In the genomic region with DNA sequence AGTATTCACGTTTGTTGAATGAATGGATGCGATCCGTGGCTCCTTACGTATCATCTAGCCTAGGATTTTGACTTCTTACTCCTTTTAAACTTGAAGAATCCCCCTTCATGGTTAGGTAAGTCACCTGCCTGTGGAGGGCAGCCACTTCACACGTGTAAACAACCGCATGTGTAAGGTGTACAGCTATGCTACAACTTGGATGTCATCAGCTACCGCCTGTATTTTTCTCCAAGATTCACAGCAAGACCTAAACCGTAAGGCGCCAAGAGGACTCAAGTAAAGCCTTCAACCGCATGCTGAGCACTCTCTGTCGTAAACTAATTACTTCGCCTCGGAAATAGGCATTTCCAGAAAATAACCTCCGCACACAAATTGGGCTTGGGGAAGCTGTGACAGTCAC, we compare ENCODE assay signal across 8 mouse cellular contexts. TPM values are rescaled to one million over a fixed set of nuclear protein-coding genes. Genes with fewer than 3 reads are reported as not detected.
A peak's percentile ranks its signal among the peaks of the same experiment; 100 is the strongest.
DNase-seq lines count a peak whose midpoint lies in the region; ATAC-seq lines count a peak whose summit lies in the region.

No protein-coding gene starts in this region.

- peaks cover 22% of the 10 kb centered on the region for H3K27me3 ChIP-seq in heart, embryonic 10.5 days (ENCODE audit: insufficient read depth, poor library complexity, severe bottlenecking)
- 0 out of 2 replicates have a peak, but pooled peaks cover 3% of the 10 kb centered on the region for H3K27me3 ChIP-seq in hindbrain, embryonic 14.5 days (ENCODE audit: control insufficient read depth, insufficient read depth, low read length)
- H3K27me3 ChIP-seq in midbrain, embryonic 14.5 days (ENCODE audit: control insufficient read depth, insufficient read depth, low read length) = peaks cover 10% of the 10 kb centered on the region

- no peaks in the 10 kb centered on the region for H3K9me3 ChIP-seq in heart, embryonic 10.5 days
- H3K9me3 ChIP-seq in hindbrain, embryonic 14.5 days (ENCODE audit: control insufficient read depth, low read length) = no peaks in the 10 kb centered on the region
- H3K9me3 ChIP-seq in midbrain, embryonic 14.5 days (ENCODE audit: control insufficient read depth, low read length) = no peaks in the 10 kb centered on the region

- intact Hi-C loops in heart, postnatal 36 days (cut with DNase I) = no loop called here
- intact Hi-C loops in left cerebral cortex, postnatal 4 days (cut with DNase I) = no loop called here

- 21% methylated on average over 14 of the region's 14 CpGs for WGBS in heart, embryonic 10.5 days
- 9% methylated on average over 14 of the region's 14 CpGs for WGBS in hindbrain, embryonic 14.5 days
- WGBS in midbrain, embryonic 14.5 days = 12% methylated on average over 14 of the region's 14 CpGs

- peaks cover 25% of the 10 kb centered on the region for H3K4me1 ChIP-seq in heart, embryonic 10.5 days
- H3K4me1 ChIP-seq in hindbrain, embryonic 14.5 days (replicated peaks; ENCODE audit: control insufficient read depth, insufficient read depth, low read length) = peaks cover 26% of the 10 kb centered on the region
- H3K4me1 ChIP-seq in midbrain, embryonic 14.5 days (ENCODE audit: control insufficient read depth, insufficient read depth, low read length) = peaks cover 25% of the 10 kb centered on the region

- ATAC-seq in hindbrain, embryonic 14.5 days (ENCODE audit: low FRiP score) = no peak
- ATAC-seq in midbrain, embryonic 14.5 days (ENCODE audit: low FRiP score, low TSS enrichment) = no peak

- peak overlapping the region; percentile 99 for H3K4me3 ChIP-seq in heart, embryonic 10.5 days
- peak overlapping the region; percentile 83 for H3K4me3 ChIP-seq in hindbrain, embryonic 14.5 days (replicated peaks; ENCODE audit: low read length)
- H3K4me3 ChIP-seq in midbrain, embryonic 14.5 days (replicated peaks; ENCODE audit: low read depth, low read length) = peak overlapping the region; percentile 98

- H3K27ac ChIP-seq in heart, embryonic 10.5 days = no peak overlapping the region
- H3K27ac ChIP-seq in hindbrain, embryonic 14.5 days = no peak overlapping the region
- H3K27ac ChIP-seq in midbrain, embryonic 14.5 days (replicated peaks; ENCODE audit: low read depth, low read length) = 0 out of 2 replicates have a peak overlapping the region, but pooled peaks have one; percentile 98

- no peak for DNase-seq in heart, embryonic 10.5 days (ENCODE audit: low spot score)
- no peak for DNase-seq in heart, postnatal 36 days
- DNase-seq in A20 (ENCODE audit: low read depth, low spot score) = peak; percentile 55
- peak; percentile 19 to 36 for DNase-seq in cerebellum, postnatal 10 days
- DNase-seq in hindbrain, embryonic 14.5 days (ENCODE audit: low spot score) = peak; percentile 36
- DNase-seq in midbrain, embryonic 14.5 days = peak; percentile 49
- DNase-seq in left cerebral cortex, postnatal 4 days = no peak
- no peak for DNase-seq in urinary bladder, postnatal 36 days (ENCODE audit: low spot score in 2 of 2)

- H3K4me2 ChIP-seq in hindbrain, embryonic 14.5 days (replicated peaks) = peak overlapping the region; percentile 76
- H3K4me2 ChIP-seq in midbrain, embryonic 14.5 days (ENCODE audit: low read length) = peak overlapping the region; percentile 59

- H3K9ac ChIP-seq in hindbrain, embryonic 14.5 days = peak overlapping the region; percentile 94
- peak overlapping the region; percentile 100 for H3K9ac ChIP-seq in midbrain, embryonic 14.5 days (replicated peaks; ENCODE audit: low read length)

- no peaks in the 10 kb centered on the region for H3K36me3 ChIP-seq in heart, embryonic 10.5 days
- no peaks in the 10 kb centered on the region for H3K36me3 ChIP-seq in hindbrain, embryonic 14.5 days (replicated peaks; ENCODE audit: control insufficient read depth, insufficient read depth)
- H3K36me3 ChIP-seq in midbrain, embryonic 14.5 days (ENCODE audit: control insufficient read depth, insufficient read depth, low read length) = no peaks in the 10 kb centered on the region

RNA-seq across cellular contexts. Expression of gene Maco1, which starts 1.3 kb away (rescaled TPM):
- polyA plus RNA-seq in heart, embryonic 10.5 days (2016; fragmentation: Nextera tagmentation; extraction: Ambion mirVana) = 21.7 and 31.4 TPM in 2 replicates
- 10 to 100 TPM; 23.9 to 24.7 TPM for total RNA-seq in heart, postnatal 36 days (2021)
- 83.2 and 93.2 TPM in 2 replicates for polyA plus RNA-seq in hindbrain, embryonic 14.5 days (2014; fragmentation: Nextera tagmentation; extraction: Ambion mirVana)
- polyA plus RNA-seq in midbrain, embryonic 14.5 days (2014; fragmentation: Nextera tagmentation; extraction: Ambion mirVana) = 100 and 102 TPM in 2 replicates
- 10 to 100 TPM; 82.5 to 84.3 TPM for total RNA-seq in left cerebral cortex, postnatal 4 days (2021)

RNA-seq across cellular contexts. Expression of gene Rhd, which starts 12.5 kb away (rescaled TPM):
- 24.2 and 38.7 TPM in 2 replicates for polyA plus RNA-seq in heart, embryonic 10.5 days (2016; fragmentation: Nextera tagmentation; extraction: Ambion mirVana)
- total RNA-seq in heart, postnatal 36 days (2021) = 1 to 10 TPM; 2.8 to 3.0 TPM
- 0.75 and 1.4 TPM in 2 replicates for polyA plus RNA-seq in hindbrain, embryonic 14.5 days (2014; fragmentation: Nextera tagmentation; extraction: Ambion mirVana)
- polyA plus RNA-seq in midbrain, embryonic 14.5 days (2014; fragmentation: Nextera tagmentation; extraction: Ambion mirVana) = 0.54 and 0.61 TPM in 2 replicates
- not detected for total RNA-seq in left cerebral cortex, postnatal 4 days (2021)

Comparison
In these comparisons a context has a peak if more than half of its experiments do, and no peak if none do; other contexts are left out.
1. DNase-seq: peak in A20 (single experiment), cerebellum, postnatal 10 days (2 of 2), hindbrain, embryonic 14.5 days (single experiment) and midbrain, embryonic 14.5 days (single experiment); none in heart, embryonic 10.5 days (single experiment), heart, postnatal 36 days (0 of 2), left cerebral cortex, postnatal 4 days (single experiment) and urinary bladder, postnatal 36 days (0 of 2).
2. RNA of gene Rhd, which starts 12.5 kb away (polyA plus RNA-seq): 24.2 to 38.7 TPM in heart, embryonic 10.5 days; 0.75 to 1.4 TPM in hindbrain, embryonic 14.5 days and 0.54 to 0.61 TPM in midbrain, embryonic 14.5 days; every median in the first group is over 10 times any median in the second.
3. Peak in every context shown above with its lines, with median percentiles within 50 percentile points of each other: H3K4me3 ChIP-seq.